Mouse (Mus musculus) myocyte (in vitro differentiated cells): ENCODE data around the gene Lbr. TPM values are rescaled to one million over a fixed set of nuclear protein-coding genes. Genes with fewer than 3 reads are reported as not detected.

Source experiments
- H3K27me3 ChIP-seq: one replicate; pipeline ENCODE4 v1.6.1; 2011; ENCODE audit not compliant: control insufficient read depth, insufficient read depth, insufficient read length
- H3K36me3 ChIP-seq: one replicate; pipeline ENCODE4 v1.6.1; 2011; ENCODE audit not compliant: control insufficient read depth, insufficient read depth
- H3K4me2 ChIP-seq: one replicate; pipeline ENCODE4 v1.6.1; 2011; ENCODE audit warnings: low read depth, control low read depth
- H3K4me3 ChIP-seq: one replicate; pipeline ENCODE4 v1.5.1; 2011; ENCODE audit warnings: mild to moderate bottlenecking, control low read depth, moderate library complexity
- H3K79me2 ChIP-seq: one replicate; pipeline ENCODE4 v1.6.1; 2011; ENCODE audit not compliant: control insufficient read depth, insufficient read depth
- H3ac ChIP-seq: one replicate; pipeline ENCODE4 v1.6.1; 2011; ENCODE audit not compliant: control insufficient read depth, insufficient read length
- CEBPB ChIP-seq: IDR thresholded peaks from 2 replicates; pipeline ENCODE4 v1.6.1; 2011; ENCODE audit warnings: mild to moderate bottlenecking, moderate library complexity; ENCODE audit not compliant: poor library complexity, insufficient read depth, severe bottlenecking
- E2F4 ChIP-seq: IDR thresholded peaks from one replicate; pipeline ENCODE4 v1.6.1; 2011; ENCODE audit warnings: mild to moderate bottlenecking, control low read depth, moderate library complexity; ENCODE audit not compliant: insufficient read depth
- MAX ChIP-seq: IDR thresholded peaks from one replicate; pipeline ENCODE4 v1.6.1; 2011; ENCODE audit warnings: low read depth, mild to moderate bottlenecking, control low read depth
- MYOD1 ChIP-seq, 3 experiments: IDR thresholded peaks; one replicate each; pipeline ENCODE4 v1.6.1; 2011; ENCODE audit warnings: control low read depth in 2 of 3, low read depth in 2 of 3, mild to moderate bottlenecking in 2 of 3, moderate library complexity in 1 of 3; ENCODE audit not compliant: insufficient read length in 2 of 3, control insufficient read depth in 1 of 3
- MYOG ChIP-seq, 3 experiments: IDR thresholded peaks; one replicate each; pipeline ENCODE4 v1.6.1; 2011; ENCODE audit warnings: control low read depth in 2 of 3, low read depth in 2 of 3, mild to moderate bottlenecking in 2 of 3; ENCODE audit not compliant: insufficient read length in 2 of 3, control insufficient read depth in 1 of 3, insufficient read depth in 1 of 3
- POLR2A ChIP-seq: IDR thresholded peaks from one replicate; pipeline ENCODE4 v1.6.1; 2011; ENCODE audit warnings: low read depth, mild to moderate bottlenecking, control low read depth, moderate library complexity; ENCODE audit not compliant: insufficient read length
- POLR2AphosphoS2 ChIP-seq: IDR thresholded peaks from one replicate; pipeline ENCODE4 v1.6.1; 2011; ENCODE audit warnings: low read depth, control low read depth; ENCODE audit not compliant: insufficient read length
- REST ChIP-seq: IDR thresholded peaks from one replicate; pipeline ENCODE4 v1.6.1; 2011; ENCODE audit warnings: mild to moderate bottlenecking, control low read depth, moderate library complexity; ENCODE audit not compliant: insufficient read depth, insufficient read length
- SRF ChIP-seq: IDR thresholded peaks from one replicate; pipeline ENCODE4 v1.6.1; 2011; ENCODE audit warnings: low read depth; ENCODE audit not compliant: control insufficient read depth, insufficient read length
- TCF12 ChIP-seq: IDR thresholded peaks from one replicate; pipeline ENCODE4 v1.6.1; 2011; ENCODE audit warnings: mild to moderate bottlenecking, control low read depth; ENCODE audit not compliant: poor library complexity, insufficient read depth, severe bottlenecking
- TCF3 ChIP-seq: IDR thresholded peaks from one replicate; pipeline ENCODE4 v1.6.1; 2011; ENCODE audit warnings: low read depth, control low read depth; ENCODE audit not compliant: insufficient read length
- USF1 ChIP-seq: IDR thresholded peaks from one replicate; pipeline ENCODE4 v1.6.1; 2011; ENCODE audit warnings: low read depth, mild to moderate bottlenecking, control low read depth, moderate library complexity
- polyA plus RNA-seq: library from polyadenylated mRNA; unstranded; fragments of >200 nt; fragmentation: generic; extraction: Trizol; gene quantifications from one replicate; pipeline ENCODE4 v1.2.1, GENCODE M21; 2012; ENCODE audit warnings: missing spikeins

Lbr gene
- polyA plus RNA-seq, 1 experiment, result 15.1 TPM

- no peaks in the 10 kb centered on the region for H3K27me3 ChIP-seq
- no peak overlapping the region for H3ac ChIP-seq
- H3K4me3 ChIP-seq, result no peak overlapping the region
- no peak overlapping the region for H3K4me2 ChIP-seq
- no peaks in the 10 kb centered on the region for H3K79me2 ChIP-seq
- no peak for TF ChIP-seq REST
- no peak for TF ChIP-seq TCF12
- no peak for TF ChIP-seq SRF
- no peak for TF ChIP-seq MAX
- TF ChIP-seq POLR2AphosphoS2, result no peak
- TF ChIP-seq POLR2A, result no peak
- no peak for TF ChIP-seq CEBPB
- TF ChIP-seq E2F4, result no peak
- no peak for TF ChIP-seq TCF3
- no peak for TF ChIP-seq MYOD1 (IDR thresholded peaks at IDR 0.05; ENCODE audit: control insufficient read depth in 1 of 3, insufficient read length in 2 of 3, low read depth in 2 of 3)
- TF ChIP-seq USF1, result no peak
- TF ChIP-seq MYOG (IDR thresholded peaks at IDR 0.05; ENCODE audit: control insufficient read depth in 1 of 3, insufficient read depth in 1 of 3, insufficient read length in 2 of 3, low read depth in 2 of 3), result no peak
- no peaks in the 10 kb centered on the region for H3K36me3 ChIP-seq
These were observed 5.4 kb upstream of the Lbr start for GRCm38 (mm10) chr1:181848210-181848609.

GRCm38 (mm10) chr1:181847396-181847795 is 4.5 kb upstream of the Lbr start:
- H3K4me3 ChIP-seq, result no peak overlapping the region
- H3K27me3 ChIP-seq, result no peaks in the 10 kb centered on the region
- TF ChIP-seq USF1 (no peak), TCF12 (no peak), POLR2AphosphoS2 (no peak), E2F4 (no peak), MYOG (IDR thresholded peaks at IDR 0.05; ENCODE audit: control insufficient read depth in 1 of 3, insufficient read depth in 1 of 3, insufficient read length in 2 of 3, low read depth in 2 of 3) (no peak)
- no peak overlapping the region for H3ac ChIP-seq
- no peak overlapping the region for H3K4me2 ChIP-seq
- H3K36me3 ChIP-seq, result no peaks in the 10 kb centered on the region
- H3K79me2 ChIP-seq, result no peaks in the 10 kb centered on the region

GRCm38 (mm10) chr1:181845767-181846166 is 2.9 kb upstream of the Lbr start:
- no peak for TF ChIP-seq E2F4
- TF ChIP-seq TCF3, result no peak
- no peak for TF ChIP-seq REST
- TF ChIP-seq MAX, result no peak
- TF ChIP-seq MYOG (IDR thresholded peaks at IDR 0.05; ENCODE audit: control insufficient read depth in 1 of 3, insufficient read depth in 1 of 3, insufficient read length in 2 of 3, low read depth in 2 of 3), result no peak
- H3K36me3 ChIP-seq, result no peaks in the 10 kb centered on the region

DNA sequence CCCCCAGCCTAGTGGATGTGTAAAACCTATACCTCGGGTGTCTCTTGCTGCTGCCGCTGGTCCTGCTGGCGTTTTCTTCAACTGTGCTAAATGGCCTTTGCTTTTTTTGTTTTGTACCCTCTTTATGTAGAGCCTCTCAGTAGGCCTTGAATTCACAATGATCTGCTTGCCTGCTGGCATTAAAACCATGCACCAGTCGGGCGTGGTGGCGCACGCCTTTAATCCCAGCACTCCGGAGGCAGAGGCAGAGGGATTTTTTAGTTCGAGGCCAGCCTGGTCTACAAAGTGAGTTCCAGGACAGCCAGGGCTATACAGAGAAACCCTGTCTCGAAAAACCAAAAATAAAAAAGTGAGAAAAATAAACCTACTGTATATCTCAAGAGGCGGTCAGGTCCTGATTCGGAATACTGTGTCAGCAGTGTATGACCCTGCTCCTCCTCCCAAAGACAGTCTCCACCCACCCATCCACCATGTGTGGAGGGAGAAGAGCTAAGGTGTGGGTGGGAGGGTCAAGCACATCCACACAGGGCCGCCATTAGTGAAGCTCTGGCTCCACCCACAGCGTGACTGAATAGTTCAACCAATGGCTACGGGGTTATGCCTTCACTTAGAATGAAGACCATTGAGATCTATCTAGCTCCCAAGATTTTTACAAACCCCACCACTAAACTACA is 2.2 kb upstream of the Lbr start:
- Histone ChIP-seq H3K79me2 (peaks cover 18% of the 10 kb centered on the region), H3K27me3 (no peaks in the 10 kb centered on the region), H3ac (no peak overlapping the region), H3K36me3 (no peaks in the 10 kb centered on the region), H3K4me2 (no peak overlapping the region), H3K4me3 (no peak overlapping the region)
- TF ChIP-seq MYOG (IDR thresholded peaks at IDR 0.05; ENCODE audit: control insufficient read depth in 1 of 3, insufficient read depth in 1 of 3, insufficient read length in 2 of 3, low read depth in 2 of 3) (no peak), USF1 (no peak), MYOD1 (IDR thresholded peaks at IDR 0.05; ENCODE audit: control insufficient read depth in 1 of 3, insufficient read length in 2 of 3, low read depth in 2 of 3) (no peak), CEBPB (no peak), E2F4 (no peak), POLR2AphosphoS2 (no peak), TCF12 (no peak), POLR2A (no peak), REST (no peak)

More at GRCm38 (mm10) chr1:181845767-181846166, 2.9 kb upstream of the Lbr start:
- Histone ChIP-seq H3K4me3 (no peak overlapping the region), H3ac (no peak overlapping the region), H3K27me3 (no peaks in the 10 kb centered on the region), H3K4me2 (no peak overlapping the region), H3K79me2 (peaks cover 10% of the 10 kb centered on the region)
